Mouse (Mus musculus): ENCODE data around the gene D17H6S53E. TPM values are rescaled to one million over a fixed set of nuclear protein-coding genes. Genes with fewer than 3 reads are reported as not detected.

The D17H6S53E gene
- polyA plus RNA-seq, 1 experiment from 2014 or later, result 5.3 TPM

Other genes starting within 250 kb of the D17H6S53E start
- gene Zbtb12, start 246.9 kb upstream of the D17H6S53E start, polyA plus RNA-seq (2017; shearing (Covaris generic)), result 0.64 TPM
- gene Gm20547, start 244.3 kb upstream of the D17H6S53E start, polyA plus RNA-seq (2017; shearing (Covaris generic)), result not detected
- 2.3 TPM for gene C2, start 228.1 kb upstream of the D17H6S53E start, polyA plus RNA-seq (2017; shearing (Covaris generic))
- 38.7 TPM for gene Ehmt2, start 227.9 kb upstream of the D17H6S53E start, polyA plus RNA-seq (2017; shearing (Covaris generic))
- gene Slc44a4, start 211.9 kb upstream of the D17H6S53E start, polyA plus RNA-seq (2017; shearing (Covaris generic)), result not detected
- 85.9 TPM for gene Neu1, start 195.1 kb upstream of the D17H6S53E start, polyA plus RNA-seq (2017; shearing (Covaris generic))
- 54.2 TPM for gene Hspa1b, start 167.1 kb upstream of the D17H6S53E start, polyA plus RNA-seq (2017; shearing (Covaris generic))
- gene Gm20481, start 156.5 kb upstream of the D17H6S53E start, polyA plus RNA-seq (2017; shearing (Covaris generic)), result 2.7 TPM
- gene Hspa1a, start 154.2 kb upstream of the D17H6S53E start, polyA plus RNA-seq (2017; shearing (Covaris generic)), result 13.2 TPM
- gene Hspa1l, start 153.7 kb upstream of the D17H6S53E start, polyA plus RNA-seq (2017; shearing (Covaris generic)), result 0.17 TPM
- 55.0 TPM for gene Lsm2, start 144.5 kb upstream of the D17H6S53E start, polyA plus RNA-seq (2017; shearing (Covaris generic))
- 187 TPM for gene Vars, start 125.4 kb upstream of the D17H6S53E start, polyA plus RNA-seq (2017; shearing (Covaris generic))
- gene Vwa7, start 109.8 kb upstream of the D17H6S53E start, polyA plus RNA-seq (2017; shearing (Covaris generic)), result 0.33 TPM
- 0.82 TPM for gene Sapcd1, start 98.4 kb upstream of the D17H6S53E start, polyA plus RNA-seq (2017; shearing (Covaris generic))
- 1.5 TPM for gene Msh5, start 79.6 kb upstream of the D17H6S53E start, polyA plus RNA-seq (2017; shearing (Covaris generic))
- gene Clic1, start 76.4 kb upstream of the D17H6S53E start, polyA plus RNA-seq (2017; shearing (Covaris generic)), result 661 TPM
- gene Ddah2, start 67.3 kb upstream of the D17H6S53E start, polyA plus RNA-seq (2017; shearing (Covaris generic)), result 2.2 TPM
- gene Ly6g6c, start 61.0 kb upstream of the D17H6S53E start, polyA plus RNA-seq (2017; shearing (Covaris generic)), result not detected
- gene Mpig6b, start 60.2 kb upstream of the D17H6S53E start, polyA plus RNA-seq (2017; shearing (Covaris generic)), result not detected
- gene Ly6g6e, start 49.5 kb upstream of the D17H6S53E start, polyA plus RNA-seq (2017; shearing (Covaris generic)), result not detected
- gene Ly6g6d, start 48.3 kb upstream of the D17H6S53E start, polyA plus RNA-seq (2017; shearing (Covaris generic)), result not detected
- gene Ly6g6f, start 40.8 kb upstream of the D17H6S53E start, polyA plus RNA-seq (2017; shearing (Covaris generic)), result not detected
- gene Abhd16a, start 37.1 kb upstream of the D17H6S53E start, polyA plus RNA-seq (2017; shearing (Covaris generic)), result 65.7 TPM
- gene Ly6g5c, start 18.1 kb upstream of the D17H6S53E start, polyA plus RNA-seq (2017; shearing (Covaris generic)), result not detected
- gene Ly6g5b, start 10.9 kb upstream of the D17H6S53E start, polyA plus RNA-seq (2017; shearing (Covaris generic)), result 3.8 TPM
- gene Gpank1, start 4.9 kb upstream of the D17H6S53E start, polyA plus RNA-seq (2017; shearing (Covaris generic)), result 58.5 TPM
- gene Csnk2b, start 4.3 kb upstream of the D17H6S53E start, polyA plus RNA-seq (2017; shearing (Covaris generic)), result 341 TPM
- not detected for gene Apom, start 5.7 kb downstream of the D17H6S53E start, polyA plus RNA-seq (2017; shearing (Covaris generic))
- gene Bag6, start 8.8 kb downstream of the D17H6S53E start, polyA plus RNA-seq (2017; shearing (Covaris generic)), result 48.8 TPM
- 28.9 TPM for gene Prrc2a, start 38.5 kb downstream of the D17H6S53E start, polyA plus RNA-seq (2017; shearing (Covaris generic))
- 4.8 TPM for gene Aif1, start 49.7 kb downstream of the D17H6S53E start, polyA plus RNA-seq (2017; shearing (Covaris generic))
- 9.6 TPM for gene Lst1, start 62.1 kb downstream of the D17H6S53E start, polyA plus RNA-seq (2017; shearing (Covaris generic))
- 1,484 TPM for gene Ltb, start 68.1 kb downstream of the D17H6S53E start, polyA plus RNA-seq (2017; shearing (Covaris generic))
- gene Tnf, start 75.6 kb downstream of the D17H6S53E start, polyA plus RNA-seq (2017; shearing (Covaris generic)), result 56.7 TPM
- gene Lta, start 79.0 kb downstream of the D17H6S53E start, polyA plus RNA-seq (2017; shearing (Covaris generic)), result 152 TPM
- 1.6 TPM for gene Gm16181, start 94.5 kb downstream of the D17H6S53E start, polyA plus RNA-seq (2017; shearing (Covaris generic))
- 6.4 TPM for gene Atp6v1g2, start 107.3 kb downstream of the D17H6S53E start, polyA plus RNA-seq (2017; shearing (Covaris generic))
- gene Nfkbil1, start 109.4 kb downstream of the D17H6S53E start, polyA plus RNA-seq (2017; shearing (Covaris generic)), result 16.8 TPM
- 296 TPM for gene Ddx39b, start 115.4 kb downstream of the D17H6S53E start, polyA plus RNA-seq (2017; shearing (Covaris generic))
- gene H2-D1, start 136.4 kb downstream of the D17H6S53E start, polyA plus RNA-seq (2017; shearing (Covaris generic)), result 6,634 TPM
- 0.20 TPM for gene H2-Q1, start 194.0 kb downstream of the D17H6S53E start, polyA plus RNA-seq (2017; shearing (Covaris generic))
- gene H2-Q2, start 215.9 kb downstream of the D17H6S53E start, polyA plus RNA-seq (2017; shearing (Covaris generic)), result 21.3 TPM